Mouse (Mus musculus): ENCODE measurements at regions not wholly inside any gene's neighbourhood (a gene's known extent, or its start where the extent isn't known, plus 50 kb on each side); places are given as distances from the start of the nearest gene placed in this dataset.

DNA sequence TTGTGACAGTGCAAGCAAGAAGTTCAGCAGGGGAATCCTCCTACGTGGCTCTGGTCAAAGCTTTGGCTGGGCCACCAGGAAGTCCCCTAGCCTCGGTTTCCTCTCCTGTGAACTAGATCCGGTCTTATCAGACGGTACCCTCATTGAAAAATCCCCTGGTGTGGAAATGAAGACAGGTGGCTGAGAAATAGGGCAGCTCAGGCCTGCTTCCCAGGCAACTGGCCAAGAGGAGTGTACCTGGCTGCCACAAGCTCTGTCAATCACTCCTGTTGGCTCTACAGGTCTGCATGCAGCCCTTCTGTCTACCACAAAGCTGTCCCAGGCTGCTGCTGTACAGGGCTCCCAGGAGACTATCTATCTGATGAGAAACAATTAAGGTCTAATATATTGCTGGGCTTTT is 146.1 kb upstream of the Cxcr4 start:
- no peak for TF ChIP-seq CTCF (IDR thresholded peaks at IDR 0.05; ENCODE audit: borderline replicate concordance, insufficient read depth, low read length)
- TF ChIP-seq POLR2A (IDR thresholded peaks at IDR 0.05; ENCODE audit: low read depth, low read length): no peak
